Mouse (Mus musculus) kidney, embryonic 16.5 days (tissue): ENCODE measurements around the gene Disp2. TPM values are rescaled to one million over a fixed set of nuclear protein-coding genes. Genes with fewer than 3 reads are reported as not detected.

Experiments used
- ATAC-seq: fragments of 200-750 bp; cut with Nextera tagmentation; 2 replicates; pipeline ENCODE4 v1.8.0; 2017; ENCODE audit warnings: moderate TSS enrichment; ENCODE audit not compliant: low FRiP score, low TSS enrichment
- H3K27ac ChIP-seq: fragments of 300-500 bp; sonication (generic); 2 replicates; pipeline ENCODE4 v1.5.1; 2014; ENCODE audit warnings: low read length
- H3K27me3 ChIP-seq: fragments of 300-500 bp; sonication (generic); 2 replicates; pipeline ENCODE4 v1.6.1; 2014; ENCODE audit warnings: low read length, control low read depth, mixed read lengths; ENCODE audit not compliant: insufficient read depth
- H3K36me3 ChIP-seq: fragments of 300-500 bp; sonication (generic); 2 replicates; pipeline ENCODE4 v1.6.1; 2014; ENCODE audit warnings: low read length, control low read depth, mixed read lengths; ENCODE audit not compliant: insufficient read depth
- H3K4me1 ChIP-seq: fragments of 300-500 bp; sonication (generic); 2 replicates; pipeline ENCODE4 v1.6.1; 2014; ENCODE audit warnings: low read length, control low read depth, mixed read lengths; ENCODE audit not compliant: insufficient read depth
- H3K4me2 ChIP-seq: fragments of 300-500 bp; sonication (generic); replicated peaks from 2 replicates; pipeline ENCODE4 v1.6.1; 2014; ENCODE audit warnings: low read depth, low read length
- H3K4me3 ChIP-seq: fragments of 300-500 bp; sonication (generic); 2 replicates; pipeline ENCODE4 v1.5.1; 2014; ENCODE audit warnings: mild to moderate bottlenecking, low read length
- H3K9ac ChIP-seq: fragments of 300-500 bp; sonication (generic); replicated peaks from 2 replicates; pipeline ENCODE4 v1.6.1; 2014; ENCODE audit warnings: low read length
- H3K9me3 ChIP-seq: fragments of 300-500 bp; sonication (generic); 2 replicates; pipeline ENCODE4 v1.6.1; 2016; ENCODE audit warnings: low read length, control low read depth
- WGBS: fragments of 180-500 bp; shearing (Covaris S2); extraction: QIAGEN DNeasy Blood & Tissue Kit; methylation state at CpG from one replicate; pipeline ENCODE4 v1.1.7; 2014; 5-methylcytosine and 5-hydroxymethylcytosine counted together
- polyA plus RNA-seq: library from polyadenylated mRNA; unstranded; fragments of >200 nt; fragmentation: Nextera tagmentation; extraction: Ambion mirVana; gene quantifications from 2 replicates; pipeline ENCODE4 v1.2.1, GENCODE M21; 2015

Gene Disp2
- polyA plus RNA-seq, 1 experiment from 2014 or later = 0.46 TPM

DNA sequence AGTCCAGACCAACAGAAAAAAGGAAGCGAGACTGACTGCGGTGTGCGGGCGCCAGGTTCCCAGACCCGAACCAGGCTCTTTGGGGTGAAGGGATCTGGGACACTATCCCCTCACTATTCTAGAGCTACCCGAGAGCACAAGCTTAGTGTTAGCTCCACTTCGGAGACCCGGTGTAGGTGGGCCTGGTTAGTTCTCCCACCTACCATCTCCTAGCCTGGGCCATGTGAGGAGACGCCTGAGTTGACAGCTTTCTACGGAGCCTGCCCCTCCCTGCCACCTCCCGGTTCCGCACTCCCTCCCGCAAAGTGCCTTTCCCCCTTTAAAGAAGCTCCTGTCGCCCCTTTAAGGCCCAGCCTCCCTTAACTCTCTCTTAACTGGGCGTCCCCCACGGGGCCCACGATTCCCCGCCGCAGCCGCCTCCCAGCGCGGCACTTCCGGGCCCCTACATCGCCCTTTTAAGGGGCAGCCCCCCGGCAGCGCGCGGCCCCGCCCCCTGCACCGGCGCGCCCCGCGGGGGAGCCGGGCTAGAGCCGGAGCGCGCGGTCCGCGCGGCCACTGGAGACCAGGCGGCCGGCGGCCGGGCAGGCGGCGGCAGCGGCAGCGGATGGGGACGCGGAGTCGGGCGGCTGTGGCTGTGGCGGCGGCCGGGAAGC lies 34.2 kb upstream of the Disp2 start, which contains the start of gene Inafm2:
Gene Inafm2 (plus strand): TSS at position 527 of the 653 bp plus-strand sequence.
- peaks cover 17% of the 10 kb centered on the region for H3K27me3 ChIP-seq
- H3K4me2 ChIP-seq = peak within 1 kb of the TSS; percentile 94
- H3K9ac ChIP-seq = peak within 1 kb of the TSS; percentile 77
- H3K4me1 ChIP-seq = peaks cover 17% of the 10 kb centered on the region
- no peaks in the 10 kb centered on the region for H3K36me3 ChIP-seq
- peak within 1 kb of the TSS; percentile 77 for H3K4me3 ChIP-seq
- H3K27ac ChIP-seq = no peak within 1 kb of the TSS
- H3K9me3 ChIP-seq = no peaks in the 10 kb centered on the region
- peak; percentile 96 for ATAC-seq
- under 1% methylated on average over 49 of the region's 57 CpGs for WGBS

DNA sequence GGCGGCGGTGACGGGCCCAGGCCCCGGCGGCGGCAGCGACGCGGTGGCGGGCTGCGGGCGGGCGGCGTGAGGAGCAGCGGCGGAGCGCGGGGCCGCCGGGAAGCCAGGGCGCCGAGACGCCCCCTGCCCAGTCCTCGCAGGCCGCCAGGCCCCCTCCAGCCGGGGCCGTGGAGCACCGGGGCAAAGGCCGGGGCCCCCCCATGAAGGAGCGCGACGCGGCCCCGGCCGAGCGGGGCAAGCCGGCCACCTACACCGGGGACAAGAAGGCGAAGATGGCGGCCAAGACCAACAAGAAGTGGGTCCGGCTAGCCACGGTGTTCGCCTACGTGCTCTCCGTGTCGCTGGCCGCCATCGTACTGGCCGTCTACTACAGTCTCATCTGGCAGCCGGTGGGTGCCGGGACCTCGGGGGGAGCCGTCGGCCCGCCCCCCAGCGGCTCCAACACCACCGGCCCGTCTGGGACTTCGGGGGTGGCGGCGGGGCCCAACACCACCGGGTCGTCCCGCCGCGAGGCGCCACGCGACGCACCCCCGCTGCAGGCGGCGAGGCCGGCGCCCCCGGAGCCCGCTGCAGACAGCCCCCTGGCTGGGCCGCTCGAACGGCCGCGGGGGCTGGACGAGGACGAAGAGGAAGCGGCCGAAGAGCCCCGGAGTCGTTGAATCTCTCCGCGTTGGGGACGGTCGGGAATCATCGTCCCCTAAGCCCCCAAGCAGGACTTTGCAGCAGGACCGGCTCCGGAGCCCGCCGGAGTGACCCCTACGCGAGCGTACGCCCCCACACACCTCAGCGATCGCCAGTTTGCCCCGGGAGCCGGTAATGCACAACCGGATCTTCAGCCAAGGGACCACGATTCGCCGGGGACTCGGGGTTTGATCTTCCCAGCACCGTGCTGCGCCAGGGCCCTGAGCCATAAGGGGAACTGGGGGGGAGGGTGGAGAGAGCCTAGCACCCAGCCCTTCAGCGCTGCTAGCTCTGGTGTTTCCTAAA lies 33.3 kb upstream of the Disp2 start:
- H3K9me3 ChIP-seq = no peaks in the 10 kb centered on the region
- peaks cover 17% of the 10 kb centered on the region for H3K4me1 ChIP-seq
- H3K9ac ChIP-seq = peak overlapping the region; percentile 77
- H3K36me3 ChIP-seq = no peaks in the 10 kb centered on the region
- H3K27me3 ChIP-seq = peaks cover 17% of the 10 kb centered on the region
- ATAC-seq = peak; percentile 68
- H3K27ac ChIP-seq = no peak overlapping the region
- peak overlapping the region; percentile 77 for H3K4me3 ChIP-seq
- peak overlapping the region; percentile 94 for H3K4me2 ChIP-seq
- WGBS = under 1% methylated on average over 96 of the region's 113 CpGs

DNA sequence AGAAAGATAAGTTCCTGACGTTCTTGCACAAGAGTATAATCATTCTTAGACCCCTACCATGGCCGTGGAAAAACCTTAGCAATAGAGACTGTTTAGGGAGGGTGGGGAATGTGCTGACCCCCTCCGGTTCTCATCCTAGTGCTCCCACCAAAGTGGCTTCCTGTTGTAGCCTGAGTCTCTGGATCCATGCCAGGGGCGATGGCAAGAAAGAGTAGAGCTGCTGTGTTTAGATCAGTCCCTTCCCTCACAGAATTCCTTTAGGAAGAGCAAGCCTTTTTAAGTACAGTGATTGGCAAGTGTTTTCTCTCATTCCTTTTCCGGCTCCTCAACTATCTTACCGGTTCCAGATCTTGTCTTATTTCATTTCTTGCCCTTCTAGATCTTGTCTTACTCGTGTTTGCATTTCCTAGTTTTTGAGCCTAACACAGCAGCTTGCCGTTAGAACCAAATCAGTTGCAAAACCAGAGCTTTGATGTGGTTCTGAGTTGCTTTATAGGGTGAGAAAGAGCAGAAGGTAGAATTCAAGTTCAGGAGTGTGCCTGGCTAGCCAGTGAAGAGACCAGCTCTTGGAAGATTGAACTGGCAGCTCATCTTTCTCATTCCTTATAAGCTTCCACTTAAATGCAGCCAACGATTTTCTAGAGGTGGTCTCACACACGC lies 32.1 kb upstream of the Disp2 start:
- H3K9me3 ChIP-seq = no peaks in the 10 kb centered on the region
- ATAC-seq = no peak
- no peak overlapping the region for H3K9ac ChIP-seq
- peak overlapping the region; percentile 94 for H3K4me2 ChIP-seq
- H3K27me3 ChIP-seq = peaks cover 17% of the 10 kb centered on the region
- H3K36me3 ChIP-seq = no peaks in the 10 kb centered on the region
- H3K27ac ChIP-seq = no peak overlapping the region
- H3K4me3 ChIP-seq = peak overlapping the region; percentile 77
- WGBS = 31% methylated on average over 10 of the region's 10 CpGs
- H3K4me1 ChIP-seq = peaks cover 24% of the 10 kb centered on the region

DNA sequence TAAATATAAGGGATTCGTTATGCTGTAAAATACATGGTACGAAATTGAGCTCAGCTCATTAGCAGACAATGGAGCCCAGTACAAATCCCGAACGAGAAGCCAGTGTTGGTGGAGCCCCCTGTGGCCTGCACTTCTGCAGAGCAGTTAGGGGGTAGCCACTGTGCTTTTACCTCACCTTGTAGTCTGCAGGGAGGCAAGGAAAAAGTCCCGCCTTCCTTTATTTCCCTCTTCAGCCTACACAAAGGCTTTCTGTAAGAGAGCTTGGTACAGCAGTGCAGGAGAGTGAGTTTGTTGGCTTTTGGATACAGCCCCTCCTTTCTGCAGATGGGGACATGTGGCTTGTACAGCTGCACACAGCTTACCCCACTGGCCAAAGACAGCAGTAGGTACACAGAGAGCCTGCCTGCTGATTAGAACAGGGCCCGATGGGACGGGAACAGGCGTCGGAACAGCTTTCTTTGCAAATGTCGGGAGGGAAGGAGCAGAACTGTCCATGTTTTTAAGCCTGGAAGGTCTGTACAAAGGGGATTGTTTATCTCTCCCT lies 30.1 kb upstream of the Disp2 start:
- Histone ChIP-seq H3K36me3 (no peaks in the 10 kb centered on the region), H3K4me1 (peaks cover 24% of the 10 kb centered on the region), H3K4me2 (no peak overlapping the region), H3K27ac (no peak overlapping the region), H3K4me3 (no peak overlapping the region), H3K9me3 (no peaks in the 10 kb centered on the region), H3K27me3 (peaks cover 4% of the 10 kb centered on the region), H3K9ac (no peak overlapping the region)
- ATAC-seq = no peak
- 65% methylated on average over 10 of the region's 10 CpGs for WGBS

DNA sequence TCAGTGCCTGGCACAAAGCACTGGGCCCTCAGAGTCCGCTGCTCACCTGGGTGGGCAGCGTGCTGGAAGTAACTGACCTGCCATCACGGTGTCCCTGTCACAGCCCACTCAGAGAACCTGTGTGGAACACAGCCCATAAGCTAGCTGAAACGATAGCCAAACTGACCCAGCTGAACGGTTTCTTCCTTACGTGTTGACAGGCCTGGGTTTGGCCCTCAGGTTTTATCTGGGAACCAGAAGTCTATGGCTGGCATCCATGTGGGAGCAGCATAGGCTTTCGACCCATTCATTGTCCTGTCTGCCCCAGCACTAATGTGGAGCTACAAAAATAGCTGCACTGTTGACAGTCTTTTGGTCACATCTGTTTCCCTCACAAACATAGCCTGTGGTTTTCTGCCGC lies 29.0 kb upstream of the Disp2 start:
- WGBS = 82% methylated on average over 8 of the region's 8 CpGs
- H3K9me3 ChIP-seq = no peaks in the 10 kb centered on the region
- peaks cover 14% of the 10 kb centered on the region; the same call in 1 of the 2 replicates for H3K4me1 ChIP-seq
- H3K4me2 ChIP-seq = no peak overlapping the region
- no peak overlapping the region for H3K4me3 ChIP-seq
- H3K27me3 ChIP-seq = no peaks in the 10 kb centered on the region
- no peak overlapping the region for H3K27ac ChIP-seq
- no peaks in the 10 kb centered on the region for H3K36me3 ChIP-seq
- no peak for ATAC-seq
- no peak overlapping the region for H3K9ac ChIP-seq

DNA sequence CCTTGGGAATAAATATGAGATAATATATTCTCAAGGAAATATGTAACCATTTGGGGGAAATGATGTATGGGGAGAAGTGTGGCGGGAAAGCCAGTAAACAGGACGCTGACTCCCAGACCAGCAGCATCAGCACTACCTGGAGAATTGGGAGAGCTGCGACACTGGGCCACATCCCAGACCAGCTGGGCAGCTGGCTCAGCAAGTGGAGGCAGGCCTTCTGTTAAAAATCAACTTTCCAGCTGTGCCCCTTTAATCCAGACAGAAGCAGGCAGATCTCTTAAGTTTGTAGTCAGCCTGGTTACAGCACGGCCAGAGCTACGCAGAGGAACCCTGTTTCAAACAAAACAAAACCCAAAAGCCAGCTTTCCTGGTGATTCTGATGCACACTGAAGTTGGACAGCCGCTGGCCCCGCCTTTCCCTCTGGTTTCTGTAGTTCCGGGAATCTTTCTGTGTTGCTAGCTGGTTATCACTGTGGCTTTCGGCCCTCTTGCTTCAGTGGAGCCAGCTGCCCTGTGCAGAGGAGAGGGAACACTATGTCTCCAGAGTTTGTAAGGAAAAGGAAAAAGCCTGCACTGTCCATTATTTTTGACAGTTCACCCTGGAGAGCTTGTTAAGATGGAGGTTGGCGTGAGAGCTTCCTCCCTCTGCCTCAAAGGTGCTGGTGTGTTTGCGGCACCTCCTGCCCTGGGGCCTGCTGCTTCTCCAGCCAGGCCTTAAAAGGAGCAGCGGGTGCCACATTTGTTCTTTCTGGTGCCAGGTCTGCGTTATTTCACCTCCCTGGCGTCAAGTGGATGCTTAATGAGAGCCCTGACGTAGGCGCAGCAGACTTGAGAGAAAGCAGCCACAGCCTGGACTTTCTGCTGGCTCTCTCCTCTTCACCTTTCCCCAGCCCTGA lies 27.4 kb upstream of the Disp2 start:
- H3K9me3 ChIP-seq = no peaks in the 10 kb centered on the region
- no peak overlapping the region for H3K9ac ChIP-seq
- H3K4me2 ChIP-seq = no peak overlapping the region
- whole genome bisulfite sequencing = 62% methylated on average over 16 of the region's 16 CpGs
- H3K4me3 ChIP-seq = no peak overlapping the region
- peaks cover 8% of the 10 kb centered on the region; the same call in 1 of the 2 replicates for H3K4me1 ChIP-seq
- H3K27ac ChIP-seq = no peak overlapping the region
- H3K27me3 ChIP-seq = no peaks in the 10 kb centered on the region
- no peaks in the 10 kb centered on the region for H3K36me3 ChIP-seq
- ATAC-seq = no peak

DNA sequence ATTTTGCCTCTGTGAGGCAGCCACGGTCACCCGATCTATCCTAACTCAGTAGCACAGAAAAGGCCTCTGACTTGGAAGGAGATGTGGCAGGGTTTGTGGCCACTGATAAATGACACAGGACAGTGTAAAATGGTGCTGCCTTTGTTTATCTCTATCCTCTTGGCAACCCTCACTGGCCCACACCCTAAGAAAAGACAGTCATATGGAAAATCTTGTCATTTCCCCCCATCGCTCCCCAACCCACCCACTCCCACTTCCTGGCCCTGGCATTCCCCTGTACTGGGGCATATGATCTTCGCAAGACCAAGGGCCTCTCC lies 26.8 kb upstream of the Disp2 start:
- no peak for ATAC-seq
- 67% methylated on average over 4 of the region's 4 CpGs for WGBS
- Histone ChIP-seq H3K4me3 (no peak overlapping the region), H3K4me2 (no peak overlapping the region), H3K4me1 (peaks cover 7% of the 10 kb centered on the region; the same call in 1 of the 2 replicates), H3K9ac (no peak overlapping the region), H3K9me3 (no peaks in the 10 kb centered on the region), H3K27ac (no peak overlapping the region), H3K36me3 (no peaks in the 10 kb centered on the region), H3K27me3 (no peaks in the 10 kb centered on the region)

DNA sequence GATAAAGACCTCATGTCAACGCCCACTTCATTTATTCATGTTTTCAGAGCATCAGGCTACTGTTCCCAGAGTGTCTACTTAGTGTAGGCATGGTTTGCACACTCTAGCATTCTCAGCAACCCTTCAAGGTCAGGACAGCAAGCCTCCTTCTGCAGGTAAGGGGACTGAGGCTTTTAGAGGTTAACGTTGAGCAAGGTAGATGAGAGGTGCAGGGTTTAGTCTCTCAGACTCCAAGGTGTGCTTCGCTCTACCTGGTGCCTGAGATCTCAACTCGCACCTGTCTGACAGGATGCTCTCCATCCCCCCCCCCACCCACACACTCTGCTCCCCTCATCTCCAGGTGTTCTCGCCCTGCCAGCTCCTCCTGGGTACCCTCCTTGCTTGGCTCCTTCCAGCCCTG lies 25.4 kb upstream of the Disp2 start:
- Histone ChIP-seq H3K4me1 (peaks cover 7% of the 10 kb centered on the region; the same call in 1 of the 2 replicates), H3K9ac (no peak overlapping the region), H3K4me3 (no peak overlapping the region), H3K27me3 (no peaks in the 10 kb centered on the region), H3K9me3 (no peaks in the 10 kb centered on the region), H3K36me3 (no peaks in the 10 kb centered on the region), H3K4me2 (no peak overlapping the region), H3K27ac (no peak overlapping the region)
- 88% methylated on average over 5 of the region's 5 CpGs for WGBS
- ATAC-seq = no peak

DNA sequence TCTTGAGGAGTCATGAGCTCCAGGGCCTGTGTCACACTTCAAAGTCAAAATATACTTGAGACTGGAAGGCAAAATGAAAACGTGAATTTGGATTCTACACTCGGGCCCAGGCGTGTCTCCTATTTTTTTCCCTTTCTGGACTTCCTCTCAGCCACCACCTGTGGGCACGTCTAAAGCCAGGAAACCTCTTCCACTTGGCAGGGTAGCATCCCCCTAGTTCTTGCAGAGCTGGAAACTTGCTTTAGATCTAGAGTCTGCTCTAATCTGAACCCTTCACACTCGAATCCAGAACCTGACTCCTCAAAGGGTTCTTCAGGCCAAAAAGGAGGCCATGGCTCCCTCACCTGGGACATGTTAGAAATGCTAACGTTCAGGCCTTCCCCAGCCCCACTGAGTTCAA lies 24.1 kb upstream of the Disp2 start:
- H3K36me3 ChIP-seq = no peaks in the 10 kb centered on the region
- no peaks in the 10 kb centered on the region for H3K27me3 ChIP-seq
- 81% methylated on average over 6 of the region's 6 CpGs for WGBS
- no peak overlapping the region for H3K27ac ChIP-seq
- no peak overlapping the region for H3K4me2 ChIP-seq
- no peak overlapping the region for H3K4me3 ChIP-seq
- H3K9me3 ChIP-seq = no peaks in the 10 kb centered on the region
- H3K9ac ChIP-seq = no peak overlapping the region
- ATAC-seq = no peak
- H3K4me1 ChIP-seq = peaks cover 7% of the 10 kb centered on the region; the same call in 1 of the 2 replicates
